Mouse (Mus musculus): ENCODE measurements at regions not wholly inside any gene's neighbourhood (a gene's known extent, or its start where the extent isn't known, plus 50 kb on each side); places are given as distances from the start of the nearest gene placed in this dataset.
A peak's percentile ranks its signal among the peaks of the same experiment; 100 is the strongest.

DNA sequence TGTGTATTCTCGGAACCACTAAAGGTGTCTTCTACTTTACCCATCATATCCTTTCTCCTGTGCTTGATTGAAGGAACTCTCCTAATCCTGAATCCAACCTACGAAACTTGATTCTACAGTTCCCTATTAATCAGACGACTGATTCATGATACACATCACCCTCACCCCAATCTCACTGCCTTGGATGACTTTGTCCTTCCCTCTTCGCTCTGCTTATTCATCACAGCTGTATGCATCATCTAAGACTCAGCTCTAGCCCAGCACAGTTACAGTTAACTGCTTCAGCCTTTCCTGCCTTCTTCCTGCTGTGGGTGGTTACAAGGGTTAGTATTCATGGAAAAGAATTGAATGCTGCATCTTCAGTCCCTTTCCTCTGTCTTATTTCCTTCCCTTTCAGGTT lies 640.1 kb upstream of the Cited2 start:
- Histone ChIP-seq H3K36me3 (no peaks in the 10 kb centered on the region), H3K9me3 (replicated peaks) (no peaks in the 10 kb centered on the region), H3K4me3 (no peak overlapping the region), H3K27ac (no peak overlapping the region), H3K27me3 (no peaks in the 10 kb centered on the region), H3K4me1 (replicated peaks) (no peaks in the 10 kb centered on the region), H3K9ac (no peak overlapping the region), H3K4me2 (no peak overlapping the region)
- ATAC-seq (replicated peaks; ENCODE audit: insufficient number of reproducible peaks, insufficient read depth, low FRiP score, low read depth): no peak
- WGBS: 85% methylated on average over 4 of the region's 4 CpGs

- no peak for ATAC-seq (replicated peaks; ENCODE audit: insufficient number of reproducible peaks, insufficient read depth, low FRiP score, low read depth)
- H3K4me2 ChIP-seq: no peak overlapping the region
- no peaks in the 10 kb centered on the region for H3K27me3 ChIP-seq
- no peak overlapping the region for H3K4me3 ChIP-seq
- H3K9ac ChIP-seq: no peak overlapping the region
- 0 out of 2 replicates have a peak, but pooled peaks cover 2% of the 10 kb centered on the region for H3K4me1 ChIP-seq (replicated peaks)
- H3K9me3 ChIP-seq (replicated peaks): no peaks in the 10 kb centered on the region
- H3K36me3 ChIP-seq: no peaks in the 10 kb centered on the region
- H3K27ac ChIP-seq: no peak overlapping the region
- WGBS: 4% methylated on average over 1 of the region's 1 CpGs
Measured at GRCm38 (mm10) chr10:17102065-17102464, 621.0 kb upstream of the Cited2 start.

- H3K9me3 ChIP-seq (replicated peaks): no peaks in the 10 kb centered on the region
- 0 out of 2 replicates have a peak, but pooled peaks cover 2% of the 10 kb centered on the region for H3K4me1 ChIP-seq (replicated peaks)
- no peak overlapping the region for H3K4me2 ChIP-seq
- H3K36me3 ChIP-seq: no peaks in the 10 kb centered on the region
- H3K27me3 ChIP-seq: no peaks in the 10 kb centered on the region
- H3K9ac ChIP-seq: no peak overlapping the region
- no peak overlapping the region for H3K4me3 ChIP-seq
- no peak overlapping the region for H3K27ac ChIP-seq
- ATAC-seq (replicated peaks; ENCODE audit: insufficient number of reproducible peaks, insufficient read depth, low FRiP score, low read depth): no peak
- WGBS: 69% methylated on average over 2 of the region's 2 CpGs
Measured at GRCm38 (mm10) chr10:17103416-17103815, 619.6 kb upstream of the Cited2 start.

DNA sequence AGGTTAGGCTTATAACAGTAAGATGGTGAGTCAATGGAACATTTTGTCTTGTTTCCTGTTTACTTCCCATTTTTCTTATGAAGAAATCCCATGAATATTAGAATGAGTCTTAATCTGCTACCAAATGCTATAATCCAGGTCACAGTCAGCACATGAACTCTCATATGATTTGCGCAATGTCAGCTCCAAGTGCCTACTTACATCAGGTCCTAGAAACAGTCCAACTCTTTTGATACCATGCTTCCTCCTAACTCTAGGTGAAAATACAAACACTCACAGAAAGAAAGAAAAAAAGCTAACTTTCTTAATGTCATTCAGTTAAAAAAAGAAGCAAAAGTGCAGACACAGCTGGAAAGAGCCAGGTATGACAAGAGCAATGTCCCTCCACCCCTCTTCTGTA lies 616.2 kb upstream of the Cited2 start:
- 0 out of 2 replicates have a peak, but pooled peaks cover 2% of the 10 kb centered on the region for H3K4me1 ChIP-seq (replicated peaks)
- whole genome bisulfite sequencing: 95% methylated on average over 1 of the region's 1 CpGs
- H3K4me3 ChIP-seq: no peak overlapping the region
- no peak overlapping the region for H3K4me2 ChIP-seq
- no peak overlapping the region for H3K27ac ChIP-seq
- no peaks in the 10 kb centered on the region for H3K27me3 ChIP-seq
- no peak overlapping the region for H3K9ac ChIP-seq
- no peak for ATAC-seq (replicated peaks; ENCODE audit: insufficient number of reproducible peaks, insufficient read depth, low FRiP score, low read depth)
- H3K36me3 ChIP-seq: no peaks in the 10 kb centered on the region
- no peaks in the 10 kb centered on the region for H3K9me3 ChIP-seq (replicated peaks)

GRCm38 (mm10) chr10:17111071-17111470 lies 611.9 kb upstream of the Cited2 start:
- no peaks in the 10 kb centered on the region for H3K36me3 ChIP-seq
- H3K9ac ChIP-seq: no peak overlapping the region
- ATAC-seq (replicated peaks; ENCODE audit: insufficient number of reproducible peaks, insufficient read depth, low FRiP score, low read depth): no peak
- no peak overlapping the region for H3K27ac ChIP-seq
- H3K4me2 ChIP-seq: no peak overlapping the region
- H3K27me3 ChIP-seq: no peaks in the 10 kb centered on the region
- H3K4me3 ChIP-seq: no peak overlapping the region
- WGBS: 78% methylated on average over 2 of the region's 2 CpGs
- no peaks in the 10 kb centered on the region for H3K4me1 ChIP-seq (replicated peaks)
- H3K9me3 ChIP-seq (replicated peaks): no peaks in the 10 kb centered on the region

GRCm38 (mm10) chr10:17114805-17115204 lies 608.2 kb upstream of the Cited2 start:
- H3K4me3 ChIP-seq: no peak overlapping the region
- WGBS: 91% methylated on average over 4 of the region's 4 CpGs
- no peak overlapping the region for H3K27ac ChIP-seq
- H3K27me3 ChIP-seq: no peaks in the 10 kb centered on the region
- H3K4me1 ChIP-seq (replicated peaks): no peaks in the 10 kb centered on the region
- no peaks in the 10 kb centered on the region for H3K36me3 ChIP-seq
- ATAC-seq (replicated peaks; ENCODE audit: insufficient number of reproducible peaks, insufficient read depth, low FRiP score, low read depth): no peak
- no peak overlapping the region for H3K4me2 ChIP-seq
- H3K9ac ChIP-seq: no peak overlapping the region
- H3K9me3 ChIP-seq (replicated peaks): no peaks in the 10 kb centered on the region

GRCm38 (mm10) chr10:17129391-17130163 lies 593.4 kb upstream of the Cited2 start:
- Histone ChIP-seq H3K4me3 (no peak overlapping the region), H3K27me3 (no peaks in the 10 kb centered on the region), H3K9me3 (replicated peaks) (no peaks in the 10 kb centered on the region), H3K36me3 (no peaks in the 10 kb centered on the region), H3K27ac (no peak overlapping the region), H3K4me1 (replicated peaks) (peaks cover 6% of the 10 kb centered on the region; the same call in 1 of the 2 replicates), H3K4me2 (no peak overlapping the region), H3K9ac (no peak overlapping the region)
- WGBS: 80% methylated on average over 4 of the region's 4 CpGs
- ATAC-seq (replicated peaks; ENCODE audit: insufficient number of reproducible peaks, insufficient read depth, low FRiP score, low read depth): no peak

- H3K9ac ChIP-seq: no peak overlapping the region
- peaks cover 6% of the 10 kb centered on the region; the same call in 1 of the 2 replicates for H3K4me1 ChIP-seq (replicated peaks)
- H3K4me2 ChIP-seq: no peak overlapping the region
- WGBS: 92% methylated on average over 1 of the region's 1 CpGs
- H3K27ac ChIP-seq: no peak overlapping the region
- no peaks in the 10 kb centered on the region for H3K36me3 ChIP-seq
- H3K27me3 ChIP-seq: no peaks in the 10 kb centered on the region
- H3K9me3 ChIP-seq (replicated peaks): no peaks in the 10 kb centered on the region
- ATAC-seq (replicated peaks; ENCODE audit: insufficient number of reproducible peaks, insufficient read depth, low FRiP score, low read depth): no peak
- H3K4me3 ChIP-seq: no peak overlapping the region
Measured at GRCm38 (mm10) chr10:17130661-17131060, 592.4 kb upstream of the Cited2 start.

- H3K9me3 ChIP-seq (replicated peaks): no peaks in the 10 kb centered on the region
- 6% methylated on average over 4 of the region's 4 CpGs for WGBS
- no peak overlapping the region for H3K4me2 ChIP-seq
- no peaks in the 10 kb centered on the region for H3K36me3 ChIP-seq
- H3K27me3 ChIP-seq: no peaks in the 10 kb centered on the region
- peak overlapping the region; percentile 61 for H3K27ac ChIP-seq
- H3K4me3 ChIP-seq: no peak overlapping the region
- H3K4me1 ChIP-seq (replicated peaks): peaks cover 6% of the 10 kb centered on the region; the same call in 1 of the 2 replicates
- peak; percentile 55; the same call in 1 of the 2 replicates for ATAC-seq (replicated peaks; ENCODE audit: insufficient number of reproducible peaks, insufficient read depth, low FRiP score, low read depth)
- H3K9ac ChIP-seq: no peak overlapping the region
Measured at GRCm38 (mm10) chr10:17131763-17132162, 591.3 kb upstream of the Cited2 start.

DNA sequence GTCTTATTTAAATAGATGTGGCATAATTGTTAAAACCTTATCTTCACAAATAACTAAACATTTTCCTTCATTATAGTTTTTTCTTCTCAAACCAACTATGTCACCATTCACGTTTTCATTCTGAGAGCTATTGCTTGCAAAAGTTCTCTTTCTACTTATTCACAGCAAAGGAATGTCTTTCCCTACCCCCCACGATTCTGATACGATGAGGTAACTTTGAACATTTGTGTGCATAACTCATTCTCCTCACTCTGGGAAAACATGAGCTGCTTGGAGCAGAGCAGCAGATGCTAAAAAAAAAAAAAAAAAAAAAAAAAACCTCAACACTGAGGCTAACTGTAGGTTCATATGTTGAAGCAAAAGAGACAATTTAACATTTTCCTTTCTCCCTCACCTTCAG lies 547.6 kb upstream of the Cited2 start:
- WGBS: 63% methylated on average over 3 of the region's 3 CpGs
- H3K4me2 ChIP-seq: no peak overlapping the region
- no peaks in the 10 kb centered on the region for H3K36me3 ChIP-seq
- H3K9me3 ChIP-seq (replicated peaks): no peaks in the 10 kb centered on the region
- no peak for ATAC-seq (replicated peaks; ENCODE audit: insufficient number of reproducible peaks, insufficient read depth, low FRiP score, low read depth)
- H3K4me1 ChIP-seq (replicated peaks): no peaks in the 10 kb centered on the region
- H3K4me3 ChIP-seq: no peak overlapping the region
- no peak overlapping the region for H3K9ac ChIP-seq
- H3K27ac ChIP-seq: no peak overlapping the region
- no peaks in the 10 kb centered on the region for H3K27me3 ChIP-seq

- ATAC-seq (replicated peaks; ENCODE audit: insufficient number of reproducible peaks, insufficient read depth, low FRiP score, low read depth): no peak
- H3K27ac ChIP-seq: no peak overlapping the region
- no peaks in the 10 kb centered on the region for H3K36me3 ChIP-seq
- no peaks in the 10 kb centered on the region for H3K4me1 ChIP-seq (replicated peaks)
- no peak overlapping the region for H3K4me3 ChIP-seq
- WGBS: 72% methylated on average over 1 of the region's 1 CpGs
- no peak overlapping the region for H3K9ac ChIP-seq
- no peak overlapping the region for H3K4me2 ChIP-seq
- H3K27me3 ChIP-seq: no peaks in the 10 kb centered on the region
- H3K9me3 ChIP-seq (replicated peaks): no peaks in the 10 kb centered on the region
Measured at GRCm38 (mm10) chr10:17177054-17177453, 546.0 kb upstream of the Cited2 start.

Measured in heart, embryonic 15.5 days (tissue).